Mouse (Mus musculus): ENCODE measurements around the gene Arpc1b. TPM values are rescaled to one million over a fixed set of nuclear protein-coding genes. Genes with fewer than 3 reads are reported as not detected.
"Not testable (repeated sequence)": the region's sequence is repeated elsewhere in the genome, so short reads cannot be mapped to it uniquely, and the experiment has no call there.

Gene Arpc1b
- polyA plus RNA-seq, 1 experiment from 2014 or later = 181 TPM

DNA sequence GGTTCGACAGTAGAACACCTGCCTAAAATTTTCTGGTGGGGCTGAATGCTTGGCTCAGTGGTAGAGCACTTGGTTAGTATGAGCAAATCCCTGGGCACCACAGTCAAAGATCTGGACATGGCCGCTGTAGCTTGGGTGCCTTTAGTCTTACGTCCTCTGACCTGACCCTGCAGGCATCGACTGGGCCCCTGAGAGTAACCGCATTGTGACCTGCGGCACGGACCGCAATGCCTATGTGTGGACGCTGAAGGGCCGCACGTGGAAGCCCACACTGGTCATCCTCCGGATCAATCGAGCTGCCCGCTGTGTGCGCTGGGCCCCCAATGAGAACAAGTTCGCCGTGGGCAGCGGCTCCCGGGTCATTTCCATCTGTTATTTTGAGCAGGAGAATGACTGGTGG is 9.4 kb downstream of the Arpc1b start:
- H3K9me3 ChIP-seq (ENCODE audit: low read length) = no peaks in the 10 kb centered on the region
- no peak overlapping the region for H3K4me3 ChIP-seq (ENCODE audit: low read depth, low read length)
- H3K36me3 ChIP-seq (replicated peaks; ENCODE audit: insufficient read depth, low read length) = peaks cover 53% of the 10 kb centered on the region
- no peaks in the 10 kb centered on the region for H3K4me1 ChIP-seq (ENCODE audit: insufficient read depth)
- ATAC-seq = no peak
- no peak for TF ChIP-seq CTCF (IDR thresholded peaks at IDR 0.05; ENCODE audit: low read depth)
- H3K27ac ChIP-seq (ENCODE audit: low read depth) = no peak overlapping the region
- H3K4me2 ChIP-seq (ENCODE audit: low read depth, low read length) = no peak overlapping the region
- WGBS (ENCODE audit: insufficient replicate concordance) = 89% methylated on average over 19 of the region's 19 CpGs
- no peak for DNase-seq
- H3K27me3 ChIP-seq (ENCODE audit: insufficient read depth, low read length) = no peaks in the 10 kb centered on the region
- no peak overlapping the region for H3K9ac ChIP-seq (replicated peaks)

DNA sequence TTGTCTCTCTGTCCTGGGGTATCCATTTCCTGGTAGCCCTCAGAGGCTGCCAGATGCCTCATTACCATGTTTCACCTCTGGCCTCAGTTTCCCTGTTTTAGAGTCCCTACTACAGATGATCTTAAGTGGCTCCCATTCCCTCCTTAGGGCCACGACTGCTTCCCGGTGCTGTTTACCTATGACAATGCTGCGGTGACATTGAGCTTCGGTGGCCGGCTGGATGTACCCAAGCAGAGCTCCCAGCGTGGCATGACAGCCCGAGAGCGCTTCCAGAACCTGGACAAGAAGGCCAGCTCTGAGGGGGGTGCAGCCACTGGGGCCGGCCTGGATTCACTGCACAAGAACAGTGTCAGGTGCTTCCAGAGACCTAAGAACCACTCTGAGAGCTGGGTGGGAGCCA is 12.6 kb downstream of the Arpc1b start:
- Histone ChIP-seq H3K4me3 (ENCODE audit: low read depth, low read length) (no peak overlapping the region), H3K4me2 (ENCODE audit: low read depth, low read length) (no peak overlapping the region), H3K9ac (replicated peaks) (no peak overlapping the region), H3K4me1 (ENCODE audit: insufficient read depth) (no peaks in the 10 kb centered on the region), H3K9me3 (ENCODE audit: low read length) (no peaks in the 10 kb centered on the region), H3K27ac (ENCODE audit: low read depth) (no peak overlapping the region), H3K36me3 (replicated peaks; ENCODE audit: insufficient read depth, low read length) (peaks cover 76% of the 10 kb centered on the region), H3K27me3 (ENCODE audit: insufficient read depth, low read length) (no peaks in the 10 kb centered on the region)
- DNase-seq (no peak), ATAC-seq (no peak)
- TF ChIP-seq CTCF (IDR thresholded peaks at IDR 0.05; ENCODE audit: low read depth) (no peak), EP300 (IDR thresholded peaks at IDR 0.05; ENCODE audit: low read depth) (no peak)
- WGBS (ENCODE audit: insufficient replicate concordance) = 86% methylated on average over 9 of the region's 9 CpGs

DNA sequence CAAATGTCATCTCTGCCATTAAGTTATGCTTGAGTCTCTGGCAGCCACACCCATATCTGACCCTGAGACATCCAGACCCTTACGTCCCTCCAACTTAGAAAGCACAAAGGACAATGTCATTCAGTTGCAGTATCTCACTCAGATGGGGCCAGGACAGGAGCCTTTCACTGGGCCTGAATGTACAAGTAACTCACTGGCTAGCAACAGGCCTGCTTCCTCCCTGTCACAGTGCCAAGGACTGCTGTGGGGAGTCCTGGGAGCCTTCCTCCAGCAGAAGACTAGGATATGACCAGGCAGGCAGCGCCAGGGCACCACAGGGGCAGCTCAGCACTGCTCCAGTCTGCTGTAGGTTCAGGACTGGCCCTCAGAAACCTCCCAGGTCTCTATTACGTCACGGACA is 15.1 kb downstream of the Arpc1b start:
- TF ChIP-seq EP300 (IDR thresholded peaks at IDR 0.05; ENCODE audit: low read depth) = no peak
- TF ChIP-seq CTCF (IDR thresholded peaks at IDR 0.05; ENCODE audit: low read depth) = no peak
- WGBS (ENCODE audit: insufficient replicate concordance) = 80% methylated on average over 4 of the region's 4 CpGs
- H3K36me3 ChIP-seq (replicated peaks; ENCODE audit: insufficient read depth, low read length) = peaks cover 84% of the 10 kb centered on the region
- no peaks in the 10 kb centered on the region for H3K9me3 ChIP-seq (ENCODE audit: low read length)
- DNase-seq (no peak), ATAC-seq (no peak)
- no peaks in the 10 kb centered on the region for H3K27me3 ChIP-seq (ENCODE audit: insufficient read depth, low read length)
- no peak overlapping the region for H3K4me3 ChIP-seq (ENCODE audit: low read depth, low read length)
- no peak overlapping the region for H3K4me2 ChIP-seq (ENCODE audit: low read depth, low read length)
- no peak overlapping the region for H3K27ac ChIP-seq (ENCODE audit: low read depth)
- H3K9ac ChIP-seq (replicated peaks) = no peak overlapping the region
- H3K4me1 ChIP-seq (ENCODE audit: insufficient read depth) = no peaks in the 10 kb centered on the region

DNA sequence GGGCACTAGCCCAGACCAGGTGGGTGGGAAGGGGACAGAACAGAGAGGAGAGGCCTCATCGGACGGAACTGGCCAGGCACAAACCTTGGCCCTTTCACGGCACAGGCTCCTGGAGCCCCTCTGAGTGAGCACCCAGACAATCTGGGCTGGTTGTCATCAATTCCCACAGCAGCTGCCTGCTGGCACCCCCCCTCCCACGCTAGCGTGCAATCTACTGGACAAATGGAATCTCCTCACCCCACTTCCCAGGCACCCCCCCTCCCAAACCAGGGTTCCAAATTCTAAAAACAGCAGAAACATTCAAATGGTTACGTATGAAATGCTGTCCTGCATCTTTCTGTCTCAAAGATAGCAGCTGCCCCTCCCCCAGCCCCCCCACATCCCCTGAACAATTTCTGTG is 15.8 kb downstream of the Arpc1b start:
- not testable (repeated sequence) for H3K4me2 ChIP-seq (ENCODE audit: low read depth, low read length); ATAC-seq; DNase-seq; H3K4me1 ChIP-seq (ENCODE audit: insufficient read depth); H3K9ac ChIP-seq (replicated peaks); H3K27me3 ChIP-seq (ENCODE audit: insufficient read depth, low read length); H3K4me3 ChIP-seq (ENCODE audit: low read depth, low read length); H3K27ac ChIP-seq (ENCODE audit: low read depth); H3K9me3 ChIP-seq (ENCODE audit: low read length)
- H3K36me3 ChIP-seq (replicated peaks; ENCODE audit: insufficient read depth, low read length) = peaks cover 84% of the 10 kb centered on the region
- 85% methylated on average over 6 of the region's 6 CpGs for WGBS (ENCODE audit: insufficient replicate concordance)

DNA sequence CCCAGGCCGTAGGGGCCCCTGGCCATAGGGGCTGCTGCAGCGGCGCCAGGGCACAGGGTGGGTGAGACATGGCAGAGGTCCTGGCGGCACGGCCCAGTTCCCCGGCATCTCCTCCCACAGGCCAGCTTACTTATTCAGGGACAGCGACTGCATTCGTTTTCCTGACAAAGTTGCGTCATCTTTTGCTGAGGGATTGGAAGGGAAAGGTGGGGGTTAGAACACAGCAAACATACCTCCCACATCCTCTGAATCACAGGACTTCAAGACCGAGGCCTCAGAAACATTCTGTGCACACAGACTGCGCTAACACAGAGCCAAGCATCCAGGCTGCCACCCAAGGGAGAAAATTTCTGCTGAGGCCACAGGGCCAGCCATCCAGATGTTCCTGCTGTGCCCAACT is 16.2 kb downstream of the Arpc1b start:
- H3K9ac ChIP-seq (replicated peaks) = no peak overlapping the region
- no peak overlapping the region for H3K27ac ChIP-seq (ENCODE audit: low read depth)
- no peak for TF ChIP-seq CTCF (IDR thresholded peaks at IDR 0.05; ENCODE audit: low read depth)
- TF ChIP-seq EP300 (IDR thresholded peaks at IDR 0.05; ENCODE audit: low read depth) = no peak
- no peak overlapping the region for H3K4me2 ChIP-seq (ENCODE audit: low read depth, low read length)
- DNase-seq = no peak
- H3K27me3 ChIP-seq (ENCODE audit: insufficient read depth, low read length) = no peaks in the 10 kb centered on the region
- peaks cover 84% of the 10 kb centered on the region for H3K36me3 ChIP-seq (replicated peaks; ENCODE audit: insufficient read depth, low read length)
- ATAC-seq = peak; percentile 43
- H3K4me3 ChIP-seq (ENCODE audit: low read depth, low read length) = no peak overlapping the region
- H3K4me1 ChIP-seq (ENCODE audit: insufficient read depth) = no peaks in the 10 kb centered on the region
- WGBS (ENCODE audit: insufficient replicate concordance) = 56% methylated on average over 11 of the region's 11 CpGs
- no peaks in the 10 kb centered on the region for H3K9me3 ChIP-seq (ENCODE audit: low read length)

DNA sequence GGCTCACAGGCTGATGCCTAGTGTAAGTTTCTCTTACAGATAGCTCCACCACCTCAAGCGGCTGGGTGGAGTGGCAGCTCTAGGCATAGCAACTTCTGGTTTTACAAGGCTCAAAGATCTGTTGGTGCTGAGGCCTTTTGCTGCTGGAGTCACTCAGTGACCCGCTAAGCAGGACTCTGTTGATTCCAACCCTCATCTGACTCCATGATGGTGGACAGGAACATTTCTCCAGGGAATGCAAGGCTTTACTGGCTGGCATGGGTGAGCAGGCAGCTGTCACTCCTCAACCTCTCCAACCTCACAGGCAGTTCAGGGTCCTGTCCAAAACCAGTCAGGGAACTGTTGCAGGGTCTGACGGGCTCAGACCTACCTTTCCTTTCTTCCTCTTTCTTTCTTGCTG is 17.0 kb downstream of the Arpc1b start:
- Histone ChIP-seq H3K4me3 (ENCODE audit: low read depth, low read length) (no peak overlapping the region), H3K36me3 (replicated peaks; ENCODE audit: insufficient read depth, low read length) (peaks cover 83% of the 10 kb centered on the region), H3K4me1 (ENCODE audit: insufficient read depth) (no peaks in the 10 kb centered on the region), H3K9ac (replicated peaks) (no peak overlapping the region), H3K27me3 (ENCODE audit: insufficient read depth, low read length) (no peaks in the 10 kb centered on the region), H3K9me3 (ENCODE audit: low read length) (no peaks in the 10 kb centered on the region), H3K27ac (ENCODE audit: low read depth) (no peak overlapping the region), H3K4me2 (ENCODE audit: low read depth, low read length) (no peak overlapping the region)
- DNase-seq (no peak), ATAC-seq (no peak)
- 69% methylated on average over 3 of the region's 3 CpGs for WGBS (ENCODE audit: insufficient replicate concordance)
- TF ChIP-seq CTCF (IDR thresholded peaks at IDR 0.05; ENCODE audit: low read depth) = no peak
- TF ChIP-seq EP300 (IDR thresholded peaks at IDR 0.05; ENCODE audit: low read depth) = no peak

DNA sequence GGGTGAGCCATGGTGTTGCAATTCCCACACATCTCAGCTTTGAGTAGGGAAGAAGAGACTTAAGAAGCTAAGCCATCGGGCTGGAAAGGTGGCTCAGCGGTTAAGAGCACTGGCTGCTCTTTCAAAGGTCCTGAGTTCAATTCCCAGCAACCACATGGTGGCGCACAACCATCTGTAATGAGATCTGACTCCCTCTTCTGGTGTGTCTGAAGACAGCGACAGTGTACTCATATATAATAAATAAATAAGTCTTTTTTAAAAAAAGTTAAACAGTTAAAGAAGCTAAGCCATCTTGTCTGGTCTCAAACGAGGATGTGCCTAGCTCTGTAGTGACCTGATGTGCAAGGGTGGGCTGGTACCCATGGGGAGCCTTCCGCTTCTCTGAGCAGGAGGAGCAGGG is 19.3 kb downstream of the Arpc1b start:
- not testable (repeated sequence) for DNase-seq; H3K4me3 ChIP-seq (ENCODE audit: low read depth, low read length); H3K4me1 ChIP-seq (ENCODE audit: insufficient read depth); H3K9ac ChIP-seq (replicated peaks); H3K27ac ChIP-seq (ENCODE audit: low read depth); H3K27me3 ChIP-seq (ENCODE audit: insufficient read depth, low read length); ATAC-seq; H3K9me3 ChIP-seq (ENCODE audit: low read length); H3K4me2 ChIP-seq (ENCODE audit: low read depth, low read length)
- H3K36me3 ChIP-seq (replicated peaks; ENCODE audit: insufficient read depth, low read length) = peaks cover 73% of the 10 kb centered on the region
- peak; percentile 32; the same call in 1 of the 2 replicates for TF ChIP-seq CTCF (IDR thresholded peaks at IDR 0.05; ENCODE audit: low read depth)
- WGBS (ENCODE audit: insufficient replicate concordance) = 84% methylated on average over 6 of the region's 6 CpGs
